Mouse (Mus musculus) NIH3T3 (cell line): ENCODE measurements around the gene 3830406C13Rik.
"Not testable (repeated sequence)": the region's sequence is repeated elsewhere in the genome, so short reads cannot be mapped to it uniquely, and the experiment has no call there.

Experiments
- DNase-seq: peaks from one replicate; pipeline ENCODE4 v3.0.0-alpha.2; 2012; ENCODE audit warnings: low read depth

Gene 3830406C13Rik

DNA sequence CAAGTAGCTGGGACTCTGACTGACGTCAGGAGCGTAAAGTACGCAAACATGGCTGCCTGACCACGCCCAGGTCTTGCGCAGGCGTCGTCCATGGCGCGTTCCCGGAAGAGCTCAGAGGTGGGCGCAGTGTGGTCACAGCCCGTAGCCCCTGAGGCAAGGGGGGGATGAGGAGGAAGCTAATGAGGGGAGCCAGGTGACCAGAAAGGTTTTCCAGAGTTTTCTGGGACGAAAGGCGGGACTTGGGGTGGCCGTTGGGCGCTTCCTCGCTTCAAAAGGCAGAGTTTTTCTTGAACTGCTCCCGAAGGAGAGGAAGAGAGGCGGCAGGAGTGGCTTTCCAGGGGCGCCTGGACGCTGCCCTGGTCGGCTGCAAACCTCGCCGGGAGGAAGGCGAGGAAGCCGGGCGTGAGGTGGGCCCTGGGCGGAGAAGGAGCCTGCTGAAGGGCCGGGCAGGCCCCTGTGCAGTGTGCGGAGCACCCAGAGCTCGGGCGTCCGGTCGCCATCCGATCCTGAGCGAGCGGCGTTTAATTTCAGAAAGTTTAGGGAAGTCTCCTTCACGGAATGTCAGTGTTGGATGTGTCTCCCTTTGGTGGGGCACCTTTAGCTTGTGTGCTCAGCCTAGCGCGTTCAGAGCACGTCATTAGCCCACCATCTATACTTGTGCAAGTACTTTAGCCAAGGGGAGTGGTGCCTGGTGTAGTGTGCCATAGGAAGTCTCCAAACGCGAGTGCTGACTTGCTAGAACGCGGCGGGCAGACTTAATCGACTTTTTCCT, at the start of gene 3830406C13Rik:
3830406C13Rik (plus strand) TSS at position 33 of the 772 bp plus-strand sequence.
- peak; percentile 93 for DNase-seq

DNA sequence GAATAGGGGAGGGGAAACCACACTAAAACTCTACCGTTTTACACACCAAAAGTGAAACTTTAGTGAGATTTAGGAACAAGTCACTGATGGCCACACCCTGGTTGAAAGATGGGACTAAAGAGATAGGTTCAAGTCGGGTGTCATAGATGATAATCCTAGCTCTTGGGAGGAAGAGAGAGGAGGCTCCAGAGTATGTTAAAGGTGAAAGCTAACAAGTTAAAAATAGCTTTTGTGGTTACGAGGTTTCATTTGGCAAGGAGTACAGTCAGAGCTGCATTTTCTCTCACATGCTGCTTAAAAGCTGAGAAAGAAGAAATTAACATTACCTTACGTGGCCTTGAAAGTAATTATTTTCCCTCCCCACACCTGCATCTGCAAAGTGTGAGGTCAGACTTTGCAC, 40.2 kb upstream of the 3830406C13Rik start:
- no peak for DNase-seq

DNA sequence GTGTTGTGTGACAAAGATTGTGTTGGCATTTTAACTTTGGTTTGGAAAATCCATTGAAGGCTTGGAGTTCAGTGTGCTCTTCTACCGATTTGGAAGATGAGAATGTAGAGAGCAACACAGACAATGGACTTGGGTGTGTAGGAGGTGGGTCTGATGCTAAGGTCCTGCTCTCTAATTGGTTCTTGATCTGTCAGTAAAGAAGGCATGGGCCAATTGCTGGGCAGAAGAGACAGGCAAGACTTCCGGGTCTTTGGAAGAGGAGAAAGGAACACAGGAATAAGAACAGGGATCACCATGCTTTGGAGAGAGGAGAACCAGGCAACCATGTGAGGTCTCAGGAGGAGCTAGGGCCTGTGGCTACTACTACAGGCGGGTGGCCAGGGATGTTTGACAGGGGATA, 7.9 kb upstream of the 3830406C13Rik start:
- no peak for DNase-seq

DNA sequence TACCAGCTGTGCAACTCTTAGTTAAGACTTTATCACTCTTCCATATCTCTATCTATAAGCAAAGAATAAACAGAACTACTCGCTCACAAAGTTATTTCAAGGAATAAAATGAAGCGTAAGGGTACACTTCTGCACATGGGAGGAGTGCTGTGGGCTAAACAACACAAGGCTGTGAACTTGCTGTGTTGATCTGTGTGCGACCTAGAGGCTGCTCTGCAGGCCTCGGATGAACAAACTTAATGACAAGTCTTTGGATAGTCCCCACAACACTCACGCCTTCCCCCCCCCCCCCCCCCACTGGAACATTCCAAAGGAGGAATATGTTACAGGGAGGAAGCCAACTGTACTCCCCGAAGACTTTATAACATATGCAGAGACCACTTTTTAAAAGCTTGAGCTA, 332 bp upstream of the 3830406C13Rik start, which contains the start of gene Gm49355:
Gm49355 (plus strand) TSS at position 336 of the 400 bp plus-strand sequence.
- DNase-seq = no peak

DNA sequence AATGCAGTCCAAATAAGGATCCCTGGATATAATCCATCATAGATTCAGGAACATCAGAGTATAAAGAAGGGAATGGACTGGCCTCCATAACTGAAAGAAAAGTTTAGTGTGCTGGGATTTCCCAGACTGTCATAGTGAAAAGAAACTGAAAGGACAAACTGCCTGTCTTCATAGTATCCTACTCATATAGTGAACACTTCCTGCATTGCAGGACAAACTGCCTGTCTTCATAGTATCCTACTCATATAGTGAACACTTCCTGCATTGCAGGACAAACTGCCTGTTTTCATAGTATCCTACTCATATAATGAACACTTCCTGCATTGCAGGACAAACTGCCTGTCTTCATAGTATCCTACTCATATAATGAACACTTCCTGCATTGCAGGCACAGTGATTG, 5.8 kb downstream of the 3830406C13Rik start:
- DNase-seq = not testable (repeated sequence)

DNA sequence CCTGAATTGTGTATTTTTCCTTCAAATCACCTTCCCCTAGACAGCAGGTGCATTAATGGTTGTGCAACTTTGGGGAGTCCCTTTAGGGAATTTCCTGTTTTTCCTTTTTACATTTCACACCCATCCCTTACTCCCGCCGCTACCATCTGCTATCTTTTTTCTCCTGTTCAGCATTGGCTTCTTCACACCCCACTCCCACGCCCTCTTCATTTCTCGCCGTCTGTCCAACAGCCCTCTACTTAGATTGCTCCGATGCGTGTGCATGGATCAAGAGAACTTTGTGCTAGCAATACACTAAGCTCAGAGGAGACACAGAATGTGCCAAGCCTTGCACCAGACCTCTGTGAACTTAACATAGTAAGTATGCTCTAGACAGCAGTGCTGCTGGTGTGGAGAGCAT, 12.4 kb downstream of the 3830406C13Rik start:
- DNase-seq = no peak

DNA sequence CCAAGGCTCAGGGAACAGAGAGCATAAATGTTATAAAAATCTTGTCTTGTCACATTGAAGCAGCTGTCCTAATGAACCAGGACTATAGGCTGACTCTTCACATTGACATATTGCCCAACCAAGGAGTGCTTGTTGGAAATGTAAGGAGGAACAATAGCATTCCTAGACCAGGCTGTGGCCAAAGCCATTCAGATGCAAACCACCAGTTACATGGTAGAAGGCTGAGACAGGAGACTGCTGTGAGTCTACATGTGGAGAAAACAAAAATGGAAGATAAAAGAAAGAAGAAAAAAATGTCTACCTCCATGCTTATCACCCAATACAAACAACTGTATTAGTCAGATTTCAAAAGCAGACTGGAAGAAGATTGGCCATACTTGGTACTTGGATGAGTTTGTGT, 15.2 kb downstream of the 3830406C13Rik start:
- DNase-seq = no peak

DNA sequence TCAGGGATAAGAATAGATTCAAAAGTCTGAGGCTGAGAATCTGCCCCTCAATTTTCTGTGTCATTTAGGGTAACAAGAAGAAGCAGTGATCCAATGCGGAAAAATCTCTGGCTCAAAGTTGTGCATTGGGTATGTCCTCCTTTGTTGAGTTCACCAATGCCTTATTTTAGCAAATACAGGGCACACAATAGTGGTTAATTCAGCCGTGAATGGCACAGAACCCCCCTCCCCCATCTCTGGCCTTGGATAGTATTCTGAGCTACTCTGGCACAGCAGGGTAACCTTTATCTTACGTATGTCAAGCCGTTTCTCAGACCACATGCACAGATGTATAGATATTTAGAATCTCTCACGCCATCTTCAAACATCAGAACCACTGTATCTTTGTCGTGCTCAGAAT, 15.7 kb downstream of the 3830406C13Rik start:
- DNase-seq = no peak

DNA sequence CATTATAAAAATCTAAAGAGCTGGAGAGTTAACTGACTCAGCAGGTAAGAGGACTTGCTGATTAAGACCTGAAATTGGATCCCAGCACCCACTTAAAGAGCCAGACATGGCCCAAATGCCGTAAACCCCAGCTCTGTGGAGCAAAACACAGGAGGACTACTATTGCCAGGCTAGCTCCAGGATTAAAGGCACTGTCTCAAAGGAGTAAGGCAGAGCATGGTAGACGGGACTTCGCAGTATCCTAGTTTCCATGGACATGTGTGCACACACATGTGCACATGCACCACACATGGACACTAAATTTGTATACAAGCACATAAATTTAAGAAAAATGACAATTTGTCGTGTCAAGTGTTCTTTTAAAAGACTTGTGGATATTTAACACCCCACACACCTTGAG, 16.3 kb downstream of the 3830406C13Rik start:
- DNase-seq = no peak

DNA sequence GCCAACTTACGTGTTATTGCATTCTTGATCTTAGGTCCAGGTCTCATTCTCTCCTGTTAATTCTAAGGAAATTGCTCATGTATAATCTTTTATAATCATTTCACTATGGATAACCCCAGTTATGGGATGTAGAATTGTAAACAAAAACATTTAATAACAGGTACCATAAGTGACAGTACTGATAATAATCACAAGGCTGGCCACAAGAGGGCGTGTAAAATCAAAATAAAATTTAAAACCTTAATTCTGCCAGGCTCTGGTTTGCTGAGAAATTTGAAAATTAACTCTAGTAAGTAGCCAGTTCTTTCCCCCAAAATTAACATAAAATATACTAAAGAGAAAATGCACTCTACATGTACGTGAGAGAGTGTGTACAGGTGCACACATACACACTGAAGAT, 16.7 kb downstream of the 3830406C13Rik start:
- DNase-seq = peak; percentile 24

DNA sequence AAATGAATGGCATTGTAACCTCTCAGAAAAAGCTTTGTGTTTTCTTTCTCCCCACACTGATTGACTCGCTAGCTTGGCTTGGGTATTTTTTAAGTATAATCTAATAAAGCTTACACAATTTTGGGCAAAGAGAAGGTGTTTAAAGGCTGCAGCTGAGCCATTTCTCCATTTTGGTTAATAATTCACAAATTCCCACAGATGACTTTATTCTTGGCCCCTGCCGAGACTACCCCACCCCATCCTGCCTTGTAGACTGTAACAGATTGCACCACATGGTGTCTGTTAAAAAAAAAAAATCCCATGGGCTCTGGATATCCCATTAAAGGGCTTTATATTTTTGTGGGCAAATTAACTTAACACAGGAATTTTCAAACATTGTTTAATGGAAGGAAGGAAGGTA, 19.1 kb downstream of the 3830406C13Rik start:
- no peak for DNase-seq

DNA sequence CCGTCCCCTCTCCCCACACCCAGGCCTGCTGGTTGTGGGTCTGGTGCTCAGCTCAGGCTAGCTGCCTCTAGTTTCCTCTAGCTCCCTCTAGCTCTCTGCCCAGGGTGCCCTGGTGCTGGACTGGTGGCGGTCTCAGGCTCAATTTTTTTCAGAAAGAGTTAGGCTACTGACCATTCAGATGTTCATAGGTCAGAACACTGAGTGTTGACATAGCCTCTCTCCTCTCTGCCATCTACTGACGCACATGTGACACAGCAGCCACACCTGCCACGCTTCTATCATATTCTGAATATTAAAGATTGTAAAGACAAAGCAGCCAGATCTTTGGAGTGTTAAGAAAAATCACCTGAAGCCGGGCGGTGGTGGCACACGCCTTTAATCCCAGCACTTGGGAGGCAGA, 49.6 kb downstream of the 3830406C13Rik start:
- no peak for DNase-seq

DNA sequence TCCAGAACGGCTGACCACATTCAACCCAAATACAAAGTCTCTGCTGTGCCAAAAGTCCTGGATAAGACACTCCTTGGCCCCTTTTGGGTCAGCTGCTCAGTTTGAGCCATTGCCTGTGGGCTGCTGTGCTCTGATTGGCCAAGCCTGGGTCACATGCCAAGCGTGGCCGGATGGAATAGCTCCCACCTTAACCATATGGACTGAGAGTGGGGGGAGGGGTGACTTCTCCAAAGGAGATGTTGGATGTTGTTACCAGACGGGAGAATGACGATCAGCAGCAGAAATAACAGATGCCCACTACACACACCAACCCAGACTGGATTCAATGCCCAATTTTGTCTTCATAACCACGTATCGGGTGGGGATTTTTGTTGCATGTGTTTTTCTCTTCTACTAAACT, 51.0 kb downstream of the 3830406C13Rik start:
- no peak for DNase-seq

DNA sequence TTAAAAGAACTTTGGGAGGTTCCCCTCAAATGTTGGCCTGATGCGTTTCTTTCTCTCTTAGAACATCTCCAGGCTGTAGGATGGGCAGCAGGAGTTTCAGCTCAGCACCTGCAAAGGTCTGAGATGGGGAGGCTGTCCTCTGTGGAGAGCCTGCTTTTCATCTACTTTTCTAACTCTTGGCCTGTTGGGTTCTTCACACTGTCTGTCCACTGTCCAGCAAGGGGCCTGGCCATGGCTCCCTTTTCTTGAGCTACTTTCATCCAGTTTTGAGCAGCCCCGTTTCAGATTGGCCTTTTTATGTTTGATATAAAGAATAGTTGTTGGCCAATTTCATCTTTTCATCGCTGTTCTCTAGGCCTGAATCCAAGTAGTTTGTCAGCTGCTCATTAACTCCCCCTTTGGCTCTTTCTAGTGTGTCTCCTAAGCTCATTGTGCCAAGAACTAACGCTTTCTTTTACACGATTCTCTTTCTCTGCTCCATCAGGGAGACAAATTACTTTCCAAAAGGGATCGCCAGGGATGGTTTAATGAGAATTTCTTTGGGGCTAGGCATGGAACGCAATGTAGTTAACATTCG, 53.5 kb downstream of the 3830406C13Rik start:
- DNase-seq = no peak

DNA sequence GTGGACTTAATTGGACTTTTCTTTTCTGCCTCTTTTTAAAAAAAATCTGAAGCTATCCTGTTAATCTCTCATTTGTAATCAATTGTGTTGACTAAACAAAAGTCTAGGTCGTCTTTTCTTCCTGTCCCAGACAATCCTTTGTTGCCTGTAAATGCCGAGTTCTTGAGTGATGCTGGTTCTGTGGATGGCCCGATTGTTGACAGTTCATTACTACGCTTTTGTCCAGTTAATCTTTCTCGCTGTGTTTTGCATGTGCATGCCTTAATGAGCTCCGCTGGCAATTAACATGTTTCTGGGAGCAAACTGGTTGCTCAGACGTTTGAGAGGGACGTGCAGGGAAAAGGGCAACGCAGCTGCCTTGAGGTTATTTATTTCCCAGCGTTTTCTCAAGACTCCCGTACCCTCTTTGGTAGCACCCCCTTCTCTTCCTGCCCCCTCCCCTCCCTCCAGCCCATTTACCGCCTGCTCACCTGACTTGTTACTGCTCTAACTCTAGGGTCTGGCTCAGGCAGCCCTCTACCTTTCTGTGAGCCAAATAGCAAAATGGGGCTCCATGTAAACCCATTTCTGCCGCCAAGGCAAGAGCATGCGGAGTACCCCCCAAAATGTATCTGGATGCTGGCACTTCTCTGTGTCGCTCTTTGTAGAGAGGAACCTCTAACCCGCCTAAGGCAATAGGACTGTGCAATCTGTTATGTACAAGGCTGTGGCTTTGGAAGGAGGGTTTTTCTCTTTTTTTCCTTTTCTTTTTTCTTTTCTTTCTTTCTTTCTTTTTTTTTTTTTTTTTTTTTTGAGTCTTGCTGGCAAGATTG, 54.2 kb downstream of the 3830406C13Rik start:
- no peak for DNase-seq

DNA sequence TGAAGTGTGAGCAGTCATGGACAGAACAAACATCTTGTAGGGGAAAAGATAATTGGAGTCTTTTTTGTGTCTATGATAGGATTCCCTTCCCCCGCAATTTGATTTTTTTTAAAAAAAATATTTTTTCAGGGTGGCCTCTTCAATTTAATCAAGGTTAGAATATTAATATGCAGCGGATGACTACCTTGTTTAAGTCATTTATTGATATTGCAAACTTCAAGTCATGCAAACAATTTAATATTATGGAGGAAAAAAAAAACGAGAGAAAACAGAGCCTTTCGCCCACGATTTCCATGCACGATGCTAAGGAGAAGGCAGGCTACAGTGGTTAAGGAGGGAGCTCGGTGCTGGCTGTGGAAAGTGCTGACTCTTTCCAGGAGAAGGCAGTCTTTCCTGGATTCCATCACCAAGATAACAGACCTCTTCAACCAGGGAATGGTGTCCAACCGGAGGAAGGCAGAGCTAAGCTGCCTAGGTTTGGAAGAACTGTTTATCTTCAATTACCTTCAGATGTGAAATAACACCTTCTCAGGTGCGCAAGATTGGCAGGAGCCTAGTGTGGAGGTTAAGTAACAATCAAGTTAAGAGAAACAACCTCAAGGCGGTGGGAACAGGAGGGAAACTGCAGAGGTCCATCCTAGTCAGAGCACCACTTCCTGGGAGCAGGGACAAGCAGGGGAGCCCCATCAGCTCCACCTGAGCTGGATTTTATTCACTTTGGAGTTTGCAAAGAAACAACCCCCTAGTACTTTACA, 55.0 kb downstream of the 3830406C13Rik start:
- DNase-seq = no peak

DNA sequence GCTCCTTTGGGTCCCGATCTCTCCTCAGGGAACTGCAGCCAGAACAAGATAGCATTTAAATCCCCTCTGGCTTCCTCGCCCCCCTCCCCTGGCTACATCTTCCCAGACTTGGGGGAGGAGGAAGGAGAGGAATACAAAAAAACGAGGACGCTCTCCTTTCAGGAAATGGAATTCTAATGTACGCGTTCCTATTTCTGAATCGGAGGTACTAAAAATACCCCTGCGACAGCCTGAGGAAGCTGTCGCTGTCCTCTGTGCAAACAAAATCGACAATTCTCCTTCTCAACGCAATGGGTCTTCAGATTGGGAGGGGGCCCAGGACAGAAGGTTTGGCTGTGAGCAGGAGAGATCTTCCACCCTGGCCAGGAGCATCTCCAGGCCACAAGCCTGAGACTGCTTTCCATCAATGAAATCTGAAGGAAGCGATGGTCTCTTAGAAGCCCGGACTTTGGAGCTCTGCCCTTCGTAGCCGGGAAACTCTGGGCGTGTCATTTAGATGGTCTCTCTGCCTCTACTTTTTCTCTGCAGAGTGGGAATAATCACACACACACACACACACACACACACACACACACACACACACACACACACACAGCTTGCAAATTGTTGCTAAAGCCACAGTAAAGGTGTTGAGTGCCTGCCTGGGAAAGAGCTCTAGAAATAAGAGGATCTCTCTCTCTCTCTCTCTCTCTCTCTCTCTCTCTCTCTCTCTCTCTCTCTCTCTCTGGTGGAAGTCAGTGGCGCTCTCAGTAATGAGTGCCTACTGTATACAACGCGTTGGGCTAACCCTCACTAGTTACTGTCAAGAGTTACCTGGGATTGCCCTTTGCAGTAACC, 56.5 kb downstream of the 3830406C13Rik start:
- DNase-seq = no peak

DNA sequence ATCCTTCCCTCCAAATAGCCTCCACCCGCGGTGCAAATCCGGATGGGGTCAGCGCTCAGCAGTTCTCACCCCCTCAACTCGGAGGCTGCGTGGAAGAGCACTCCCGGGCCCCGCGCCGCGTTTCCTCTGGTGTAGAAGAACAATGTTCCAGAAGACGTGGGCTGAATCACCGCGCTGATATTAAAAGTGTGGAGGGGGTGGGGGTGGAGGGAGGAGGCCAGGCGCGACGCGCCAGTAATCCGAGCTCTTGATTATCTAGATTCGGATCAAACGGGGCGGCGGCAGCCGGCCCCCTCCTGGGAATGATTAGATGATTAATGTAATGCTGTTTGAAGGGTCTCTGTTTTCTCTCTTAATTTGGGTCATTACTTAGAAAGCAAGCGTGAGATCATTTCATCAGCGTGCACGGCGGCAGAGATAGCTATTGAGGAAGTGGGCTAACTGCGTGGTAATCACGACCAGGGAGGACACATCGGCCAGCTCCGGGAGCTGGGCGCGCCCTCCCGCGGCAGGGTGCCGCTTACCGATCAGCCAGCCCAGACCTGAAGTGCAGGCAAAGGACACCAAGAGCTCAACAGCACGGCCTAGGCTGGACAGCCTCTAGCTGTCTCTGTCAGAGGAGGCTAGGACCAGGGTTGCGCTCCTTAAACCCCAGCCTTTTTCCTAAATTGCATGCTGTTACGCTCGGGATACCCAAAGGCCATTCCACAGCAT, 57.3 kb downstream of the 3830406C13Rik start:
- DNase-seq = no peak

DNA sequence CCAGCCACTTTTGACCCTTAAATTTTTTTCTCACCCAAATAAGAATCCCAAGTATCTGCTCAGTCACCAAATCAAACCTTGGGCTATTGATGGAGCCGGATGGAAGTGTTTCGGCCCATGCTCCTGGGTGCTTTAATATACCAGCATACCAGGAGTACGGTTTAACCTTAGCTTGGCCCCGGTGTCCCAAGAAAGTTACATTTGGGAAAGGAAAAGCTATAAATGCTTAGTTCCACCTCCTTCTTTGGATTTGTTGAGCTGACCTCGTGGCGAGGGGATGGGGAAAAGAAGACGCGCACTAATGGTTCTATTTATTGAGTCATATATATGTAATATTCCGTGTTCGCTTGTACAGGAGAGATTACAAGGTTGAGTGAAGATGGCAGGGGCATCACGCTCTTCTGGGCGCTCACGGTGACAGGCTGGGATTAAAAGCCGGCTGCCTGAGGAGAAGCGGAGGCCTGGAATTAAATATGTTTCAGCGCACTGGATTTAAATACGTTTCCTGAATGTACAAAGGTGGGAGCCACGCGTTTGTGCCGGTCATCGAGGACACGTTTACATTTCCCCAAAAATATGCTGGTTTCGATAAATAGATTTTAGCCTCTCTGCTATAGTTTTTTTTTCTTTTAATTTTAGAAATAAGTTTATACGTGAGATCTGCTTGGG, 58.0 kb downstream of the 3830406C13Rik start:
- DNase-seq = no peak
